Mouse (Mus musculus) lung, embryonic 14.5 days (tissue): ENCODE measurements at regions not wholly inside any gene's neighbourhood (a gene's known extent, or its start where the extent isn't known, plus 50 kb on each side); places are given as distances from the start of the nearest gene placed in this dataset.

Source experiments
- ATAC-seq: fragments of 200-750 bp; cut with Nextera tagmentation; 2 replicates; pipeline ENCODE4 v1.8.0; 2017; ENCODE audit warnings: mild to moderate bottlenecking, moderate TSS enrichment, moderate library complexity; ENCODE audit not compliant: insufficient read depth
- DNase-seq: peaks from one replicate; pipeline ENCODE4 v3.0.0-alpha.2; 2015
- H3K27ac ChIP-seq: fragments of 300-500 bp; sonication (generic); 2 replicates; pipeline ENCODE4 v1.5.1; 2014; ENCODE audit warnings: low read depth, mild to moderate bottlenecking, moderate library complexity
- H3K27me3 ChIP-seq: fragments of 300-500 bp; sonication (generic); 2 replicates; pipeline ENCODE4 v1.6.1; 2014; ENCODE audit warnings: low read length, control low read depth; ENCODE audit not compliant: insufficient read depth
- H3K36me3 ChIP-seq: fragments of 300-500 bp; sonication (generic); 2 replicates; pipeline ENCODE4 v1.6.1; 2014; ENCODE audit warnings: control low read depth; ENCODE audit not compliant: insufficient read depth
- H3K4me1 ChIP-seq: fragments of 300-500 bp; sonication (generic); 2 replicates; pipeline ENCODE4 v1.6.1; 2014; ENCODE audit warnings: antibody characterized with exemption, control low read depth; ENCODE audit not compliant: insufficient read depth
- H3K4me2 ChIP-seq: fragments of 300-500 bp; sonication (generic); 2 replicates; pipeline ENCODE4 v1.6.1; 2014; ENCODE audit warnings: mild to moderate bottlenecking
- H3K4me3 ChIP-seq: fragments of 300-500 bp; sonication (generic); 2 replicates; pipeline ENCODE4 v1.5.1; 2014; ENCODE audit warnings: low read depth, low read length
- H3K9ac ChIP-seq: fragments of 300-500 bp; sonication (generic); 2 replicates; pipeline ENCODE4 v1.6.1; 2014
- H3K9me3 ChIP-seq: fragments of 300-500 bp; sonication (generic); 2 replicates; pipeline ENCODE4 v1.6.1; 2016; ENCODE audit warnings: low read depth, low read length, control low read depth
- CTCF ChIP-seq: IDR thresholded peaks from 2 replicates; pipeline ENCODE4 v1.5.1; 2016; ENCODE audit warnings: antibody characterized with exemption, low read depth
- WGBS: fragments of 180-500 bp; shearing (Covaris S2); extraction: QIAGEN DNeasy Blood & Tissue Kit; methylation state at CpG from one replicate; pipeline ENCODE4 v1.1.7; 2014; 5-methylcytosine and 5-hydroxymethylcytosine counted together

- no peak for TF ChIP-seq CTCF
- Histone ChIP-seq H3K36me3 (no peaks in the 10 kb centered on the region), H3K9ac (0 out of 2 replicates have a peak overlapping the region, but pooled peaks have one; percentile 17), H3K27ac (peak overlapping the region; percentile 95), H3K4me1 (peaks cover 24% of the 10 kb centered on the region), H3K4me2 (peak overlapping the region; percentile 52), H3K9me3 (no peaks in the 10 kb centered on the region), H3K4me3 (no peak overlapping the region), H3K27me3 (no peaks in the 10 kb centered on the region)
- 13% methylated on average over 8 of the region's 8 CpGs for whole genome bisulfite sequencing
- no peak for ATAC-seq
- DNase-seq: peak; percentile 47
Measured at GRCm38 (mm10) chr17:80801991-80802390, 73.7 kb upstream of the Map4k3 start.

GRCm38 (mm10) chr17:80801451-80801983 is 73.2 kb upstream of the Map4k3 start:
- Histone ChIP-seq H3K4me2 (peak overlapping the region; percentile 52), H3K9me3 (no peaks in the 10 kb centered on the region), H3K4me1 (peaks cover 24% of the 10 kb centered on the region), H3K4me3 (no peak overlapping the region; the same call in 1 of the 2 replicates), H3K27me3 (no peaks in the 10 kb centered on the region), H3K27ac (peak overlapping the region; percentile 95), H3K9ac (0 out of 2 replicates have a peak overlapping the region, but pooled peaks have one; percentile 17), H3K36me3 (no peaks in the 10 kb centered on the region)
- DNase-seq: peak; percentile 94
- no peak for TF ChIP-seq CTCF
- 7% methylated on average over 16 of the region's 16 CpGs for WGBS
- peak; percentile 47 for ATAC-seq

- Histone ChIP-seq H3K4me3 (no peak overlapping the region; the same call in 1 of the 2 replicates), H3K4me1 (peaks cover 24% of the 10 kb centered on the region), H3K36me3 (no peaks in the 10 kb centered on the region), H3K27ac (peak overlapping the region; percentile 95), H3K9ac (no peak overlapping the region), H3K4me2 (peak overlapping the region; percentile 52), H3K9me3 (no peaks in the 10 kb centered on the region), H3K27me3 (no peaks in the 10 kb centered on the region)
- WGBS: 53% methylated on average over 13 of the region's 13 CpGs
- TF ChIP-seq CTCF: no peak
- no peak for ATAC-seq
- DNase-seq: no peak
Measured at GRCm38 (mm10) chr17:80800877-80801276, 72.6 kb upstream of the Map4k3 start.

GRCm38 (mm10) chr17:80800454-80800853 is 72.2 kb upstream of the Map4k3 start:
- Histone ChIP-seq H3K4me3 (no peak overlapping the region), H3K4me1 (peaks cover 24% of the 10 kb centered on the region), H3K9me3 (no peaks in the 10 kb centered on the region), H3K9ac (no peak overlapping the region), H3K36me3 (no peaks in the 10 kb centered on the region), H3K27ac (peak overlapping the region; percentile 95), H3K27me3 (no peaks in the 10 kb centered on the region), H3K4me2 (peak overlapping the region; percentile 52)
- ATAC-seq (no peak), DNase-seq (no peak)
- 61% methylated on average over 5 of the region's 5 CpGs for WGBS
- TF ChIP-seq CTCF: no peak

- H3K9me3 ChIP-seq: no peaks in the 10 kb centered on the region
- DNase-seq (no peak), ATAC-seq (no peak)
- no peaks in the 10 kb centered on the region for H3K36me3 ChIP-seq
- H3K4me2 ChIP-seq: no peak overlapping the region
- H3K4me3 ChIP-seq: no peak overlapping the region
- 92% methylated on average over 6 of the region's 6 CpGs for WGBS
- no peak overlapping the region for H3K27ac ChIP-seq
- no peak overlapping the region for H3K9ac ChIP-seq
- no peaks in the 10 kb centered on the region for H3K27me3 ChIP-seq
- TF ChIP-seq CTCF: no peak
- H3K4me1 ChIP-seq: peaks cover 24% of the 10 kb centered on the region
Measured at GRCm38 (mm10) chr17:80799061-80799460, 70.8 kb upstream of the Map4k3 start.

- WGBS: 87% methylated on average over 6 of the region's 6 CpGs
- Histone ChIP-seq H3K9ac (no peak overlapping the region), H3K27ac (no peak overlapping the region), H3K9me3 (no peaks in the 10 kb centered on the region), H3K4me3 (no peak overlapping the region), H3K27me3 (no peaks in the 10 kb centered on the region), H3K4me1 (peaks cover 24% of the 10 kb centered on the region), H3K36me3 (no peaks in the 10 kb centered on the region), H3K4me2 (no peak overlapping the region)
- ATAC-seq (no peak), DNase-seq (no peak)
- TF ChIP-seq CTCF: no peak
Measured at GRCm38 (mm10) chr17:80798281-80798980, 70.1 kb upstream of the Map4k3 start.

GRCm38 (mm10) chr17:80796790-80797189 is 68.5 kb upstream of the Map4k3 start:
- H3K4me2 ChIP-seq: no peak overlapping the region

More at GRCm38 (mm10) chr17:80796790-80797189, 68.5 kb upstream of the Map4k3 start:
- Histone ChIP-seq H3K4me1 (peaks cover 12% of the 10 kb centered on the region), H3K4me3 (no peak overlapping the region), H3K36me3 (no peaks in the 10 kb centered on the region), H3K9ac (no peak overlapping the region), H3K27ac (no peak overlapping the region), H3K9me3 (no peaks in the 10 kb centered on the region), H3K27me3 (no peaks in the 10 kb centered on the region)
- no peak for TF ChIP-seq CTCF
- ATAC-seq: no peak
- WGBS: 92% methylated on average over 5 of the region's 5 CpGs
- no peak for DNase-seq
